Mouse (Mus musculus) ES-E14 (cell line): ENCODE results near the gene Col5a1. TPM values are rescaled to one million over a fixed set of nuclear protein-coding genes. Genes with fewer than 3 reads are reported as not detected.

Experiments used
- DNase-seq: peaks from one replicate; pipeline ENCODE4 v3.0.0-alpha.2; 2013; ENCODE audit warnings: low read depth, low spot score
- H3K27ac ChIP-seq: 2 replicates; pipeline ENCODE4 v1.5.1; 2012; ENCODE audit warnings: low read depth, mild to moderate bottlenecking, low read length, moderate library complexity, mixed read lengths; ENCODE audit not compliant: poor library complexity, insufficient read depth, severe bottlenecking
- H3K36me3 ChIP-seq: 2 replicates; pipeline ENCODE4 v1.6.1; 2012; ENCODE audit warnings: mild to moderate bottlenecking, low read length, moderate library complexity, mixed read lengths; ENCODE audit not compliant: control insufficient read depth, poor library complexity, insufficient read depth, severe bottlenecking
- H3K4me1 ChIP-seq, 2 experiments: fragments of 150-350 bp in 1 of 2; sonication (generic) in 1 of 2; 2 replicates each; pipeline ENCODE4 v1.6.1; 2012; ENCODE audit warnings: low read length in 2 of 2, mild to moderate bottlenecking in 1 of 2, mixed read lengths in 1 of 2; ENCODE audit not compliant: control insufficient read depth in 2 of 2, insufficient read depth in 2 of 2, poor library complexity in 1 of 2
- H3K4me3 ChIP-seq, 2 experiments: fragments of 150-350 bp in 1 of 2; sonication (generic) in 1 of 2; 2 replicates each; pipeline ENCODE4 v1.5.1; 2012; ENCODE audit warnings: low read length in 2 of 2, low read depth in 1 of 2, mild to moderate bottlenecking in 1 of 2, mixed read lengths in 1 of 2; ENCODE audit not compliant: insufficient read depth in 1 of 2, poor library complexity in 1 of 2, severe bottlenecking in 1 of 2
- H3K9ac ChIP-seq: 2 replicates; pipeline ENCODE4 v1.6.1; 2012; ENCODE audit warnings: low read depth, mild to moderate bottlenecking, low read length, mixed read lengths; ENCODE audit not compliant: poor library complexity, insufficient read depth, severe bottlenecking
- H3K9me3 ChIP-seq: fragments of 150-350 bp; sonication (generic); 2 replicates; pipeline ENCODE4 v1.6.1; 2012; ENCODE audit warnings: low read depth, mild to moderate bottlenecking, low read length; ENCODE audit not compliant: control insufficient read depth, insufficient read depth
- CHD2 ChIP-seq: IDR thresholded peaks from 2 replicates; pipeline ENCODE4 v1.6.1; 2014; ENCODE audit warnings: mild to moderate bottlenecking, low read depth, low read length, inconsistent platforms
- HCFC1 ChIP-seq: IDR thresholded peaks from 2 replicates; pipeline ENCODE4 v1.6.1; 2012; ENCODE audit warnings: low read length, inconsistent platforms, borderline replicate concordance; ENCODE audit not compliant: insufficient read depth
- MAFK ChIP-seq: IDR thresholded peaks from 2 replicates; pipeline ENCODE4 v1.6.1; 2014; ENCODE audit warnings: mild to moderate bottlenecking, low read depth, low read length, inconsistent platforms; ENCODE audit not compliant: insufficient read depth
- ZC3H11A ChIP-seq: IDR thresholded peaks from 2 replicates; pipeline ENCODE4 v1.6.1; 2012; ENCODE audit warnings: low read depth, mild to moderate bottlenecking, inconsistent platforms, low read length, borderline replicate concordance
- ZNF384 ChIP-seq: IDR thresholded peaks from 2 replicates; pipeline ENCODE4 v1.6.1; 2012; ENCODE audit warnings: low read depth, low read length, inconsistent platforms
- in situ Hi-C, 2 experiments: fragments of 600-800 bp; cut with MboI; formaldehyde crosslinking; loops; one replicate each; pipeline ENCODE4 v1.15.1; 2025; ENCODE audit warnings: low sequenced_read_pairs in 2 of 2, inconsistent platforms in 1 of 2; ENCODE audit not compliant: unreplicated experiment in 2 of 2
- total RNA-seq: library from RNA; depleted of rRNA; stranded (reverse); fragments of 300-350 nt; gene quantifications from 2 replicates; pipeline ENCODE4 v1.2.3, GENCODE M21; 2012; rRNA removed

Gene Col5a1
- 27.3 and 42.3 TPM in 2 replicates for total RNA-seq

DNA sequence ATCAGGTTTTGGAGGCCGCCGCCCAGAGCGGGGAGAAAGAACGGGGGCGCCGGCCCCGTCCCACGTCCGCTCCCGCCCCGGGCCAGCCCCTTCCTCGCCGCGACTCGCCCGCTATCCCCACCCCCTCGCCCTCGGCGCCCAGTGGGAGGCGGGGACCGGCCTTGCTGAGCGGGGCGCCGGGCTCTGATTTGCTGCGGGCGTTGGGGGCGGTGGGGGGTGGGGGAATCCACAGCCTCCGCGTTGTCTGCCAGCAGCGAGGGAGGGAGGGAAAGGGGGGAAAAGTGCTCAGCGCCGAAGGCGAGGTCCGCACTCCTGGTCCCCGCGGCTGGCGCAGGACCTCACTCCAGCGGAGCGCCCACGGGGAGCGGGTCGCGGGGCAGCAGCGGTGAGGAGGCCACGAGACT, at the start of gene Col5a1:
Gene Col5a1 (plus strand): TSS at position 278 of the 404 bp plus-strand sequence.
- DNase-seq: peak; percentile 86
- 0 out of 2 replicates have a peak, but pooled peaks have one; percentile 16 for TF ChIP-seq HCFC1
- TF ChIP-seq MAFK: no peak
- H3K27ac ChIP-seq: no peak within 1 kb of the TSS
- in situ Hi-C loops: no loop called here
- no peaks in the 10 kb centered on the region for H3K9me3 ChIP-seq
- H3K9ac ChIP-seq: peak within 1 kb of the TSS; percentile 77
- peaks cover 0 to 3% of the 10 kb centered on the region in 2 experiments; a peak in 2 of 4 replicates for H3K4me1 ChIP-seq
- H3K4me3 ChIP-seq: peak within 1 kb of the TSS; percentile 75 to 88
- no peaks in the 10 kb centered on the region for H3K36me3 ChIP-seq

DNA sequence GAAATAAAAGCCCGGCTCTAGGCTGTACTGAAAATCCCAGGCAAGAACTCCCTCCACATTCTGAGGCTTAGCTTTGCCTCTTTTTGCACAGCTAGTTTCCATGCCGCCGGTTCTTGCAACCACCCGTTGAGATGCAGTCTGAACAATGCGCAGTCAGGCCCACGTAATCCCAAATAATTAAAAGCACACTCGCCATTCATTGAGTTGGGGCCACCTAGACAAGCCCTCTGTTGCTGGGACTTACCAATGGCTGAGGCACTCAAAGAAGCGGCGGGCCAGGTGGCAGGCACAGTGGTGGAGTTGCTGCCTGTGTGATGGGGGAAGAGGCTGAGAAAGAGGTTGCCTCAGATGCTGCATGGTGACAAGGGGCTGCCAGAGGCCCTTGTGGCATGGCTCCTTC, 48.1 kb upstream of the Col5a1 start:
- Histone ChIP-seq H3K9ac (no peak overlapping the region), H3K4me3 (no peak overlapping the region), H3K27ac (no peak overlapping the region), H3K4me1 (no peaks in the 10 kb centered on the region), H3K9me3 (no peaks in the 10 kb centered on the region), H3K36me3 (no peaks in the 10 kb centered on the region)
- in situ Hi-C loops: no loop called here
- no peak for DNase-seq
- no peak for TF ChIP-seq MAFK
- no peak for TF ChIP-seq ZNF384
- no peak for TF ChIP-seq ZC3H11A
- no peak for TF ChIP-seq CHD2
- TF ChIP-seq HCFC1: no peak

DNA sequence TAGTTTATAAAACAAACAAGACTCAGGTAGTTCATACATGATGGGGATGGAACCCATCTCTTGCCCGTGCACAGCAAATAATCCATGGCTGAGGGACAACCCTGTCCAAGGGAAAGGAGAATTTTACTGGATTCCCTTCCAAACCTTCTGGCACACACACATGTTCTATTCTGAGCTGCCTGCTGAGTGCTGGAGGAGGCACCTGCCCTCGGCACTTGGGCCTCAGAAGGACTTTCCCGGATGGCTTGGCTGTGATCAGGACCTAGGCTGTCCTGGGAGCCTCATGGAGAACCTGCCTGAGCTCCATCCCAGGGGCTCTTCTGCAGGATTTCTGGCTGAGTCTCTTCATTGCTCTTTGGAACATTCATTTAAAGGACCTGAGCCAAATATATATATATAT, 45.3 kb upstream of the Col5a1 start:
- Histone ChIP-seq H3K9ac (no peak overlapping the region), H3K4me1 (no peaks in the 10 kb centered on the region), H3K36me3 (no peaks in the 10 kb centered on the region), H3K4me3 (no peak overlapping the region), H3K27ac (no peak overlapping the region), H3K9me3 (no peaks in the 10 kb centered on the region)
- in situ Hi-C loops: no loop called here
- TF ChIP-seq MAFK (no peak), ZC3H11A (no peak), CHD2 (no peak), ZNF384 (no peak), HCFC1 (no peak)
- no peak for DNase-seq

DNA sequence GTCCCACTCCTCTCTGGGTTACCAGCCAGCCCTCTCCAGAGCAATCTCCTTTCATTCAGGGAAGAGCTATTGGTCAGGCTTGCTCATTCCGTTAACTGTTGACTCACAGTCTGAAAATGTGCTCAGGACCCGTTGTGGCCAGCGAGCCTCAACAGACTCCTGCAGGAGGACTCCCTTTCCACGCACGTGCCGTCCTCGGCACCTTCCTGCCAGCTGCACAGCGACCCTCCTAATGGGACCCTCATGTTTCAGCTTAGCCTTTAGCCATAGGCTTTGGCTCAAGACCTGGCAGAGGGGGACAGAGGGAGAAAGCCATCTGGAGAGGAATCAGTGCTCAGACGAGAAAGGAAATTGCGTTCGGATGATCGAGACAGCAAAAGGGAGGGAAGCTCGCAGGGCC, 43.3 kb upstream of the Col5a1 start:
- H3K4me1 ChIP-seq: no peaks in the 10 kb centered on the region
- no peaks in the 10 kb centered on the region for H3K9me3 ChIP-seq
- H3K4me3 ChIP-seq: no peak overlapping the region
- no peak for TF ChIP-seq HCFC1
- TF ChIP-seq ZC3H11A: no peak
- no peak for DNase-seq
- no peak overlapping the region for H3K27ac ChIP-seq
- no peak overlapping the region for H3K9ac ChIP-seq
- no peaks in the 10 kb centered on the region for H3K36me3 ChIP-seq
- in situ Hi-C loops: no loop called here

DNA sequence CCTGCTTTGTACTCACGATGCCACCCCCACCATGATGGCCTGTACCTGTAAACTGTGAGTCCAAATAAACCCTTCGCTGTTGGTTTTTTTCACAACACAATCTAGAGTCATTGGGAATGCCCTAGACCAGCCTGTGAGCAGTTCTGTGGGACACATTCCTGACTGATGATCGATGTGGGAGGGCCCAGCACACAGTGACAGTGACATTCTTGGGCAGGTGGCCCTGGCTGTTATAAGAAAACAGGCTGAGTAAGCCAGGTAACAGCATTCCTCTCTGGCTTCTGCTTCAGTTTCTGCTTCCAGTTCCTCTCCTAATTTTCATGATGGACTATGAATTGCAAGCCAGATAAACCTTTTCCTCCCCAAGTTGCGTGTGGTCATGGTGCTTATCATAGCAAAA, 41.3 kb upstream of the Col5a1 start:
- Histone ChIP-seq H3K9me3 (no peaks in the 10 kb centered on the region), H3K4me1 (peaks cover 0 to 3% of the 10 kb centered on the region in 2 experiments; a peak in 1 of 4 replicates), H3K27ac (no peak overlapping the region), H3K36me3 (no peaks in the 10 kb centered on the region), H3K9ac (no peak overlapping the region), H3K4me3 (no peak overlapping the region)
- in situ Hi-C loops: no loop called here
- TF ChIP-seq HCFC1 (no peak), MAFK (no peak), ZC3H11A (no peak), ZNF384 (no peak), CHD2 (no peak)
- no peak for DNase-seq
